Mouse (Mus musculus) limb, embryonic 13.5 days (tissue): ENCODE data around the gene Anp32a. TPM values are rescaled to one million over a fixed set of nuclear protein-coding genes. Genes with fewer than 3 reads are reported as not detected.

Experiments used
- ATAC-seq: fragments of 200-750 bp; cut with Nextera tagmentation; 2 replicates; pipeline ENCODE4 v1.8.0; 2017; ENCODE audit warnings: low read depth, moderate number of reproducible peaks, moderate TSS enrichment; ENCODE audit not compliant: low FRiP score
- H3K27ac ChIP-seq: fragments of 300-500 bp; sonication (generic); 2 replicates; pipeline ENCODE4 v1.5.1; 2015; ENCODE audit warnings: inconsistent platforms, mild to moderate bottlenecking, moderate library complexity
- H3K27me3 ChIP-seq: fragments of 300-500 bp; sonication (generic); 2 replicates; pipeline ENCODE4 v1.6.1; 2015; ENCODE audit warnings: mild to moderate bottlenecking, inconsistent platforms
- H3K36me3 ChIP-seq: fragments of 300-500 bp; sonication (generic); 2 replicates; pipeline ENCODE4 v1.6.1; 2015; ENCODE audit warnings: inconsistent platforms, mild to moderate bottlenecking, moderate library complexity
- H3K4me1 ChIP-seq: fragments of 300-500 bp; sonication (generic); 2 replicates; pipeline ENCODE4 v1.6.1; 2015; ENCODE audit warnings: inconsistent platforms
- H3K4me2 ChIP-seq: fragments of 300-500 bp; sonication (generic); replicated peaks from 2 replicates; pipeline ENCODE4 v1.6.1; 2015; ENCODE audit warnings: inconsistent platforms, mild to moderate bottlenecking, moderate library complexity
- H3K4me3 ChIP-seq: fragments of 300-500 bp; sonication (generic); 2 replicates; pipeline ENCODE4 v1.5.1; 2015; ENCODE audit warnings: moderate library complexity, mild to moderate bottlenecking, inconsistent platforms
- H3K9ac ChIP-seq: fragments of 300-500 bp; sonication (generic); 2 replicates; pipeline ENCODE4 v1.6.1; 2015; ENCODE audit warnings: mild to moderate bottlenecking, inconsistent platforms
- H3K9me3 ChIP-seq: fragments of 300-500 bp; sonication (generic); 2 replicates; pipeline ENCODE4 v1.6.1; 2016; ENCODE audit warnings: inconsistent platforms
- WGBS: fragments of 180-500 bp; shearing (Covaris S2); methylation state at CpG from one replicate; pipeline ENCODE4 v1.1.7; 2015; 5-methylcytosine and 5-hydroxymethylcytosine counted together
- polyA plus RNA-seq: library from polyadenylated mRNA; unstranded; fragments of >200 nt; fragmentation: Nextera tagmentation; extraction: Ambion mirVana; gene quantifications from 2 replicates; pipeline ENCODE4 v1.2.1, GENCODE M21; 2015

Gene Anp32a
- 214 and 225 TPM in 2 replicates for polyA plus RNA-seq

GRCm38 (mm10) chr9:62341123-62341486 is at the start of gene Anp32a:
Gene Anp32a, plus strand, starts transcription at chr9:62341293.
- peak; percentile 93 for ATAC-seq

GRCm38 (mm10) chr9:62295006-62295698 is 45.9 kb upstream of the Anp32a start:
- ATAC-seq: no peak
- no peaks in the 10 kb centered on the region for H3K36me3 ChIP-seq
- 31% methylated on average over 7 of the region's 7 CpGs for WGBS

More at GRCm38 (mm10) chr9:62341123-62341486, at the start of gene Anp32a:
- Histone ChIP-seq H3K4me2 (peak within 1 kb of the TSS; percentile 88), H3K9ac (peak within 1 kb of the TSS; percentile 98), H3K4me1 (peaks cover 20% of the 10 kb centered on the region), H3K36me3 (no peaks in the 10 kb centered on the region), H3K27ac (peak within 1 kb of the TSS; percentile 100), H3K27me3 (no peaks in the 10 kb centered on the region), H3K4me3 (peak within 1 kb of the TSS; percentile 86), H3K9me3 (no peaks in the 10 kb centered on the region)
- 0% methylated on average over 34 of the region's 34 CpGs for WGBS

GRCm38 (mm10) chr9:62296891-62297290 is 44.2 kb upstream of the Anp32a start:
- Histone ChIP-seq H3K9ac (no peak overlapping the region), H3K4me2 (no peak overlapping the region), H3K27me3 (no peaks in the 10 kb centered on the region), H3K27ac (no peak overlapping the region), H3K4me3 (no peak overlapping the region), H3K36me3 (no peaks in the 10 kb centered on the region), H3K9me3 (no peaks in the 10 kb centered on the region), H3K4me1 (no peaks in the 10 kb centered on the region)
- no peak for ATAC-seq
- 84% methylated on average over 1 of the region's 1 CpGs for WGBS

More at GRCm38 (mm10) chr9:62295006-62295698, 45.9 kb upstream of the Anp32a start:
- Histone ChIP-seq H3K4me3 (no peak overlapping the region), H3K27ac (no peak overlapping the region), H3K9me3 (no peaks in the 10 kb centered on the region), H3K4me2 (no peak overlapping the region), H3K9ac (no peak overlapping the region), H3K4me1 (no peaks in the 10 kb centered on the region), H3K27me3 (peaks cover 3% of the 10 kb centered on the region; the same call in 1 of the 2 replicates)

DNA sequence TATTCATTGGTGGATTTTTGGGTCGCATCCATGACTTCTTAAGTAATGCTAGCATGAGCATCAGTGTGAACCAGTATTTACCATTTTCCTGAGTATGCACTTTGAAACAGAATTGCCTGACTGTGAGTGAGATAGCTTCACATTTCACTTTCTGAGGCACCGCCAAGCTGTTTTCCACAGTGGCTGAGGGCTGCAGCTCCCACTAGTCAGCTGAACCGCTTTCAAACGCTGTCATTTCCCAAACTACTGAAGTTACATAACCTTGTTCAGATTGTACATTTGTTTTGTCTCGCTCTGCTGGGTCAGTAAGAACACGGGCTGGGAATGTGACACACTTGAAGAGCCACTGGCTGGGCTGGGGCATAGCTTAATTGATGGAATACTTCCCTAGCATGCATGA is 25.5 kb upstream of the Anp32a start:
- Histone ChIP-seq H3K27me3 (no peaks in the 10 kb centered on the region), H3K4me2 (no peak overlapping the region), H3K4me3 (no peak overlapping the region), H3K4me1 (no peaks in the 10 kb centered on the region), H3K9me3 (no peaks in the 10 kb centered on the region), H3K36me3 (no peaks in the 10 kb centered on the region), H3K27ac (no peak overlapping the region), H3K9ac (no peak overlapping the region)
- no peak for ATAC-seq
- WGBS: 92% methylated on average over 6 of the region's 6 CpGs

DNA sequence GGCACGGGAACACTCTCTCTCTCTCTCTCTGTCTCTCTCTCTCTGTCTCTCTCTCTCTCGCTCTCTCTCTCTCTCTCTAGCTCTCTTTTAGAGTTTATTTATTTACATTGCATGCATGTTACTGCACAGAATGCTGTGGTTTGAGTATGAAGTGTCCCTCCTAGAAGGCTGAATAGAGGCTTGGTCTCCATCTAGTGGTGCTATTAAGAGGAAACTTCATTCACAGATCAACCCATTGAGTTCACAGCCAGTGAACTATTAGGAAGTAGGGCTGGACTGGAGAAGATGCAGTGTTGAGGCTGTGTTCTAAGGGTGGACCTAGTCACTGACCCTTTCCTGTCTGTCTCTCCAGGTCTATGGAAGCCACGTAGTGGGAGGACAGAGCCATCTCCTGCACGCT is 22.4 kb upstream of the Anp32a start:
- no peak for ATAC-seq
- no peak overlapping the region for H3K4me3 ChIP-seq
- no peaks in the 10 kb centered on the region for H3K27me3 ChIP-seq
- no peak overlapping the region for H3K9ac ChIP-seq
- H3K36me3 ChIP-seq: no peaks in the 10 kb centered on the region
- H3K4me2 ChIP-seq: no peak overlapping the region
- no peak overlapping the region for H3K27ac ChIP-seq
- no peaks in the 10 kb centered on the region for H3K4me1 ChIP-seq
- 84% methylated on average over 4 of the region's 4 CpGs for WGBS
- H3K9me3 ChIP-seq: no peaks in the 10 kb centered on the region

GRCm38 (mm10) chr9:62323816-62324215 is 17.3 kb upstream of the Anp32a start:
- Histone ChIP-seq H3K27me3 (no peaks in the 10 kb centered on the region), H3K27ac (no peak overlapping the region), H3K4me3 (no peak overlapping the region), H3K4me2 (no peak overlapping the region), H3K36me3 (no peaks in the 10 kb centered on the region), H3K9me3 (no peaks in the 10 kb centered on the region), H3K4me1 (no peaks in the 10 kb centered on the region), H3K9ac (no peak overlapping the region)
- ATAC-seq: no peak
- WGBS: 90% methylated on average over 1 of the region's 1 CpGs

DNA sequence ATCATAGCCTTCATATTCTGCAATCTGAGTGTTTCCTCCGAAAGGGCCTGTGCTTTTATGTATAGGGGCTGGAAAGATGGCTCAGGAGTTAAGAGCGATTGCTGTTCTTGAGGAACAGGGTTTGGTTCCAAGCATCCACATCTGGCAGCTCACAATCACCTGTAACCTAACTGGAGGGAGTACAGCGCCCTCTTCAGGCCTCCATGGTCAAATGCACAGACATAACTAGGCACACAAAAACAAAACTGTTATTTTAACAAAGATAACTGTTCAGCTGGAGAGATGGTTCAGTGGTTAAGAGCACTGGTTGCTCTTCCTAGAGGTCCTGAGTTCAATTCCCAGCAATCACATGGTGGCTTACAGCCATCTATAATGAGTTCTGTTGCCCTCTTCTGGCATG is 15.1 kb upstream of the Anp32a start:
- no peaks in the 10 kb centered on the region for H3K27me3 ChIP-seq
- no peak for ATAC-seq
- H3K9me3 ChIP-seq: 0 out of 2 replicates have a peak, but pooled peaks cover 4% of the 10 kb centered on the region
- H3K9ac ChIP-seq: no peak overlapping the region
- H3K4me1 ChIP-seq: no peaks in the 10 kb centered on the region
- no peak overlapping the region for H3K4me3 ChIP-seq
- no peak overlapping the region for H3K27ac ChIP-seq
- 68% methylated on average over 3 of the region's 3 CpGs for WGBS
- H3K36me3 ChIP-seq: no peaks in the 10 kb centered on the region
- no peak overlapping the region for H3K4me2 ChIP-seq

DNA sequence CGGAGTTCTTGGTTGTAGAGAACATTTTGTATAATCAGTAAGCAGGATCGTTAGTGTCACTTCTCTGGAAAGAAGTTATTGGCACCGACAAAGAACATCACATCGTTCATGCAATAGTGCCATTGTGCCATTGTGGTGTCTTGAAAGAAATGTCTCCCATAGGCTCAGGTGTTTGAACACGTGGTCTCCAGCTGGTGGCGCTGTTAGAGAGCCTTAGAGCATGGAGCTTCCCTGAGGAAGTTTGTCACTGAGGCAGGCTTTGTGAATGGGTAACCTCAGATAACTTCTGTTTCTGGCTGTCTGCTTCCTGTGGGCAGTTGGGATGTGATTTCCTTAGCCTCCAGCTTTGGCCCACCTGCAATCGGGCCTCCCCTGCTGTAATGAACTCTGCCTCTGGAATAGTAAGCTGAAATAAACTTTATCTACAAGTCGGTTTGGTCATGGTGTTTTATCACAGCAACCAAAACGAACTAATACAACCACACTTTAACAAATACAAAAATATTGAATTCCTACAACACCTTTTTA is 6.7 kb upstream of the Anp32a start:
- H3K27me3 ChIP-seq: no peaks in the 10 kb centered on the region
- H3K36me3 ChIP-seq: no peaks in the 10 kb centered on the region
- WGBS: 90% methylated on average over 9 of the region's 9 CpGs
- no peak overlapping the region for H3K4me3 ChIP-seq
- no peak overlapping the region for H3K4me2 ChIP-seq
- no peak overlapping the region for H3K27ac ChIP-seq
- H3K9ac ChIP-seq: no peak overlapping the region
- no peak for ATAC-seq
- peaks cover 7% of the 10 kb centered on the region for H3K9me3 ChIP-seq
- no peaks in the 10 kb centered on the region for H3K4me1 ChIP-seq

- H3K27ac ChIP-seq: no peak overlapping the region
- no peak overlapping the region for H3K4me2 ChIP-seq
- peaks cover 4% of the 10 kb centered on the region for H3K9me3 ChIP-seq
- no peaks in the 10 kb centered on the region for H3K36me3 ChIP-seq
- no peak for ATAC-seq
- H3K4me3 ChIP-seq: no peak overlapping the region
- no peaks in the 10 kb centered on the region for H3K27me3 ChIP-seq
- 69% methylated on average over 12 of the region's 12 CpGs for WGBS
- 0 out of 2 replicates have a peak, but pooled peaks cover 4% of the 10 kb centered on the region for H3K4me1 ChIP-seq
- H3K9ac ChIP-seq: no peak overlapping the region
Observed at GRCm38 (mm10) chr9:62335396-62335795, 5.7 kb upstream of the Anp32a start.

DNA sequence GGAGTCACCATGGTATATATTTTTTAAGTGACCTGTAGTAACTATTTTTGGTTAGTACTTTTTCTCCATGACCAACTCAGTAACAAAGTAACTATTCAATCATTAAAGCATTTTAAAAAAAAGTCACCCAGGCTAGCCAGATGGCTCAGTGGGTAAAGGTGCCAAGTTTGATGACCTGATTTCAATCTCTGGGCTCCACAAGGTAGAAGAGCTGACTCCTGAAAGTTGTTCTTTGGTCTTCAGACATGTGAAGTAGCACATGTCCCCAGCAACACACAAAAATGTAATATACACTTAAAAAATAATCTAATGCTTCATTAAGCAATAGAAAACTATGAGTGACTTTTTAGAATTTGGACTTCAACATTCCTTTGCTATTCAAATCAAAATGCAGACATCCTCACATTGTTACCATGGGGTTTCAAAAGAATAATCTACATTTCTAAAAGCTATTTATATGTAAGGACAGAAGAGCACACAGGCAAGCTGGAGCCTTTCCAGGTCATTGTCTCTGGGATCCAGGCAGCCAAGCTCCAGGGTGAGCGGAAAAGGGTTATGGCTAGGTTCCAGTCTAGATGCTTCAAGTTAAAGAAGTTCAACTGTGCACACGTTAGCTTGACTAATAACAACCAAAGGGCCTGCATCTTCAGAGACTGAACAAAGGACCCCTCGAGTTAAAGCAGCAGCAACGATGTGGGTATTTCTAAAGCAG is 3.0 kb upstream of the Anp32a start:
- Histone ChIP-seq H3K36me3 (no peaks in the 10 kb centered on the region), H3K4me1 (0 out of 2 replicates have a peak, but pooled peaks cover 5% of the 10 kb centered on the region), H3K9ac (no peak overlapping the region), H3K27me3 (no peaks in the 10 kb centered on the region), H3K4me3 (no peak overlapping the region), H3K27ac (no peak overlapping the region), H3K4me2 (no peak overlapping the region), H3K9me3 (peaks cover 4% of the 10 kb centered on the region)
- WGBS: 79% methylated on average over 4 of the region's 4 CpGs
- ATAC-seq: no peak

- ATAC-seq: no peak
- 0 out of 2 replicates have a peak, but pooled peaks cover 5% of the 10 kb centered on the region for H3K4me1 ChIP-seq
- H3K4me3 ChIP-seq: no peak overlapping the region
- no peaks in the 10 kb centered on the region for H3K27me3 ChIP-seq
- no peaks in the 10 kb centered on the region for H3K36me3 ChIP-seq
- peaks cover 4% of the 10 kb centered on the region for H3K9me3 ChIP-seq
- 81% methylated on average over 9 of the region's 9 CpGs for WGBS
- H3K27ac ChIP-seq: no peak overlapping the region
- no peak overlapping the region for H3K9ac ChIP-seq
- H3K4me2 ChIP-seq: no peak overlapping the region
Observed at GRCm38 (mm10) chr9:62338636-62339191, 2.4 kb upstream of the Anp32a start.
